Mouse (Mus musculus) layer of hippocampus, postnatal 10 days (tissue): ENCODE data around the gene Adam30. TPM values are rescaled to one million over a fixed set of nuclear protein-coding genes. Genes with fewer than 3 reads are reported as not detected.
"Not testable (repeated sequence)": the region's sequence is repeated elsewhere in the genome, so short reads cannot be mapped to it uniquely, and the experiment has no call there.

Source experiments
- DNase-seq, 2 experiments: peaks; one replicate each; pipeline ENCODE4 v3.0.0; 2021; ENCODE audit warnings: low spot score in 2 of 2
- long read RNA-seq: library from polyadenylated mRNA; stranded (forward); transcript quantifications from one replicate; pipeline ENCODE4 v2.0.0, GENCODE M21; 2023
- total RNA-seq, 2 experiments: library from RNA; stranded (reverse); gene quantifications; 2 replicates each; pipeline ENCODE4 v1.2.3; 2021

The Adam30 gene
- total RNA-seq, result not detected
- long read RNA-seq, result 0 reads

DNA sequence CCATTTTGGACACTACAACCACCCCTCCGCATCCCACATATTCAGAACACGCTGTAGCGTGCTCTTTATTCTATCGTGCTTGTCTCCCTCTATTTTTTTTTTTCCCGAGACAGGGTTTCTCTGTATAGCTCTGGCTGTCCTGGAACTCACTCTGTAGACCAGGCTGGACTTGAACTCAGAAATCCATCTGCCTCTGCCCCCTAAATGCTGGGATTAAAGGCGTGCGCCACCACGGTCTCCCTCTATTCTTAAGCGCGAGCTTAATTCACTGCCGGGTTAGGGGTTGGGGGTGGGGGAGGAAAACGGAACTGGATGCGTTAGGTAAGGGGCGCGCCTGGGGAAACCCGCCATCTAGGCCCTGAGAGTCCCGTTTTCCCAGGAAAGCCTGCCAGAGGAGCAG, at the start of gene Adam30:
TSS of gene Adam30 (plus strand) at position 301 of the 400 bp plus-strand sequence.
- no peak for DNase-seq

DNA sequence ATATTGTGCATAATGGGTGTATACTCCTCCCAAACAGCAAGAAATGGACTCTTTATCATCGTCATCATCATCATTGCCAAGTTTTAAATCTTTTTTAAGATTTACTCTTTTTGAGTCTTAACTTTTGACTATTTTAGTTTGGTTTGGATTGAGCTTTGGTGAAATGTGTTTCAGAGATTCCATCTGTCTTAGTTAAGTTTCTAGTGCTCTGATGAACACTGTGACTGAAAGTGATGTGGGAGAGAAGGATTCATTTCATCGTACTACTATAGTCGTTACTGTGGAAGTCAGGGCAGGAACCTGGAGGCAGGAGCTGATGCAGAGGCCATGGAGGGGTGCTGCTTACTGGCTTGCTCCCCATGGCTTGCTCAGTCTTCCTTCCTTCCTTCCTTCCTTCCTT, 42.2 kb upstream of the Adam30 start:
- DNase-seq, result no peak

DNA sequence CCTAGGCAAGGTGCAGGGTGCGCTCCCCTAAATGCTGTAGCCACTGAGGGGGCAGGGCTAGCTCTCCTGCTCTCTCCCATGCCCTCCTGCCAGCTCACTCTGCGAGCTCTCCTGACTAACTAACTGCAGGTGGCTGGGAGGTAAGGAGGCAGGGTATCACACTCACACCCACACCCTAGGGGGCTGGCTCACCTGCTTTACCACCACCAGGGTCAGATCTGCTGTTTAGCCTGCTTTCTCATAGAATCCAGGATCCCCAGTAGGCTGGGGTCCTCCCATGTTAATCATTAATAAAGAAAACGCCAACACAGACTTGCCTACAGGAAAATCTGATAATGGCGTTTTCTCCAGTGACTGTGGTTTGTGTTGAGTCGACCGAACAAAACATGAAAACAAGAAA, 41.1 kb upstream of the Adam30 start:
- DNase-seq, result no peak

- DNase-seq, result no peak
Observed at GRCm38 (mm10) chr3:98120884-98121283, 39.5 kb upstream of the Adam30 start.

GRCm38 (mm10) chr3:98127775-98128174, 32.7 kb upstream of the Adam30 start:
- DNase-seq, result no peak

GRCm38 (mm10) chr3:98128716-98129115, 31.7 kb upstream of the Adam30 start:
- no peak for DNase-seq

DNA sequence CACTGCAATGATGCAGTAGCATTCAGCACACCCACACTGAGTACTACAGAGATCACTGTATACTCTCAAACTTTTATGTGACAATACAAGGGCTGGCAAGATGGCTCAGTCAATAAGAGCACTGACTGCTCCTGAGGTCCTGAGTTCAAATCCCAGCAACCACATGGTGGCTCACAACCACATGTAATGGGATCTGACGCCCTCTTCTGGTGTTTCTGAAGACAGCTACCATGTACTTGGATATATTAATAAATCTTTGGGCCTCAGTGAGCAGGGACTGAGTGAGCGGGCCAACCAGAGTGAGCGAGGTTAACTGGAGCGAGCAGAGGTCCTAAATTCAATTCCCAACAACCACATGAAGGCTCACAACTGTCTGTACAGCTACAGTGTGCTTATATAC, 28.3 kb upstream of the Adam30 start:
- not testable (repeated sequence) for DNase-seq

DNA sequence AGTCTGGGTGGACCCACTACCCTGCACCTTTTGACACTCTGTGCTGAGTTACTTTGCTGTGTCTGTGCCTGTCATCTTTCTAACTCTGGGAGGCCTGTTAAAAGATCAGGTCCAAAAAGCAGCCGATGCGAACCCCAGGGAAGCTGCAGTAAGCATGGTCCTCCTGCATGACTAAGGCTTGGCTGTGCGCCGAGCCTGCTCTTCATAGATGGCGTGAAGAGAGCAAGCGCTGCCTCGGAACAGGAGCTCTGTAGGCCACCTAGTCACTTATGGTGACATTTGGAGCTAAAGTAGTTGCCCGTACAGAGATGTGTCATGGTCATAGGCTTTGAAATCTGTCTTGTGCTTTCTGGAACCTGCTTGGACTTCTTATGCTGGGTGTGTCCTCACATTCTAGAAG, 27.8 kb upstream of the Adam30 start:
- no peak for DNase-seq

GRCm38 (mm10) chr3:98141456-98141855, 19.0 kb upstream of the Adam30 start:
- no peak for DNase-seq

- no peak for DNase-seq
Observed at GRCm38 (mm10) chr3:98142862-98143261, 17.6 kb upstream of the Adam30 start.

DNA sequence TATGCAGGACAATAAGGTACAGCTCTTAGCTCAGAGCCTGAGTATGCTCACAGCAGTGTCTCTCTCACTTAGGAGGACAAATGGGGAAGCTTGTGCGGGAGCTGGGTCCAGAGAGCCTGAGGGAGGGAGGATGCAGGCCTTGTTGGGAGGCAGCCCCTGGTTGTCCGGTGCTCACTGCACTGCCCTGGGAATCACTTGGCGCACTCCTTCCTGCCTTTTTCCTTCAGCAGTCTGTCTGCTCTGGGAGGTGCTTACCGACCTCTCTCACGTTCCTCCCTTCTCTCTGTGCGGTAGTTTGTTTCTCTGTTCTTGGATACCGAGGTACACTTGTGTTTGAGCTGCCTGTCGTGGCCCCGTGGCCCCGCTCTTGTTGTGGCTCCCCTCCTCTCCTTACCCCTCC, 15.2 kb upstream of the Adam30 start:
- no peak for DNase-seq

- no peak for DNase-seq
Observed at GRCm38 (mm10) chr3:98146471-98147410, 13.7 kb upstream of the Adam30 start.

GRCm38 (mm10) chr3:98147706-98148105, 12.7 kb upstream of the Adam30 start:
- DNase-seq, result no peak

- DNase-seq, result no peak
Observed at GRCm38 (mm10) chr3:98149881-98150280, 10.5 kb upstream of the Adam30 start.

DNA sequence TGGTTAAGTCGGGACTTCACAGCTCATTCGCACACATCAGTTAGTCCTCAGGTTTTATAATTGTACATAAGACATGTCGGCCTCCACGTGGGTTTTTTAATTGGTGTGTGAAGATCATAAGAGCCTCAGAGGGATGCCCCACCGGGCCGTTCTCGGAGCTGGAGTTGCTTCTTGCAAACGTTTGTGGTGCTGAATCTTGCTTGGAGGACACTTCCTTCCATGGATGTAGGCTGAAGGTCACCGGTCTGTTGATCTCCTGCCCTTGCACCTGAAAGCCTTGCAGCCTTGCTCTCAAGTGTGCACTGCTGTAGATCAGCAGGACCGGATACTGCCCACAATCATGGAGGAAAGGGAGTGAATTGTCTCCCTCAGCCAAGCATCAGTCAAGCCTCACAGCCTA, 9.4 kb upstream of the Adam30 start:
- peak in 1 of 2 experiments; percentile 6 for DNase-seq

GRCm38 (mm10) chr3:98153460-98153859, 7.0 kb upstream of the Adam30 start:
- DNase-seq, result no peak

DNA sequence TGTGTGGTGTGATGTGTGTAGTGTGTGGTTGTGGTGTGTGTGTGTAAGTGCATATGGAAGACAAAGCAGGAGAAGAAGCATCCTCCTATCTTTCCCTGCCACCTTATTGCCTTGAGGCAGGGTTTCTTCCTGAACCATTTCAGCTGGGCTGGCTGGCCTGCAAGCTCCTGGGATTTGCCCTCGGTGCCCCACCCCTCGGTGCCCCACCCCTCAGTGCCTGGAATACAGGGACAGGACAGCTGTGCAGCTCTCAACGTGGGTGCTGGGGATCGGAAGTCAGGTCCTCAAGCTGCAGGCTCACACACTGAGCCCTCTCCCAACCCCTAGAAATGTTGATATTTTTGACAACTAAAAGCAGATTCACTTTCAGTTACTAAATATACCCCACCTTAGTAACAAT, 4.3 kb upstream of the Adam30 start:
- DNase-seq, result no peak

DNA sequence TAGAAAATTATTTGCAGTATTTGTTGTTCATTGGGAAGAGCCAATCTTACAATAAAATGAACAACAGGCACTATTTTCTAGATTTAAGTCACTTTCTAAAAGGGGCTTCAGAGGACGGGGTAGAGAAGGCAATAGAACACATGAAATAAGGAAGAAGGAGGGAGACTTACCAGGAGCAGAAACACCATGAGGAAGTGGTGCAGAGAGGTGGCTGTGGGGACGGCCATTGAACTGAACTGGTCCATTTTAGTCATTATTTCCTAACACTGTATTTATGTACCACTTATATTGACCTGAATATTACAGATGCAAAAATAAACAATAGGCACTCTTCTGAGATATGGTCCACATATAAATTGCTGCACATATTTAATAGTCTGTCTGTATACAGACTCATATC, 3.4 kb upstream of the Adam30 start:
- DNase-seq, result no peak

DNA sequence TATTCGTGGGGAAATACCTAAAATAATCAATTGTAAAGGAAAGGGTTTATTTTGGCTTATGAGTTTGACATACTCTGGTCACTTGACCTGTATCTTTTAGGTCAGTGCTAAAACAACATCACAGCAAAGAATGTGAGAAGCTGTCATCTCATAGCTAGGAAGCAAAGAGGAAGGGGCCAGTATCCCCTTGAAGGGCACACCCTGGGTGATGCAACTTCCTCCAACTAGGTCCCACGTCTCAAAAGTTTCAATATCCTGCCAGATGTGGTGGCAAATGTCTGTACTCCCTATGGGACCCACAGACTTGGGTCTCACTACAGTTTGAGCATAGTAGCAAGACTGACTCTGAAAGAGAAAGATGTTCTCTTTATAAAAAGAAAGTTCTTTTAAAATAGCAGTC, 2.8 kb upstream of the Adam30 start:
- no peak for DNase-seq

DNA sequence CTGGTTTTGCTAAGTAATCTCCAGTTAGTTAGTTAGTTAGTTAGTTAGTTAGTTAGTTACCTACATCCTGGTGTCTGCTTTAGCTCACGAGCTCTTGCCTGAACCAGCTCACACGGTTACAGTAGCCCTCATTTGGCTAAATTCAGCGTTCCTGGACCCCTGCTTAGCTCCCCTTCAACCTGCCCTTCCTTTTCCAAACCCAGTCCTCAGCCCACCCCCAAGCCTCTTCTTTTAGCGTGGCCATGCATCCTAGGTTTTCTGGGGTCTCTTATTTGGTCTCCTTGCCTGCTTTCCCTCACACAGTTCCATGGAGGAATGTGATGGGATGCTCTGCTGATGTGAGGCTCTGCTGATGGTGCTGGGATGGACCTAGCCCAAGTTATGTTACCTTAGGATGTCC, 1.8 kb upstream of the Adam30 start:
- no peak for DNase-seq

DNA sequence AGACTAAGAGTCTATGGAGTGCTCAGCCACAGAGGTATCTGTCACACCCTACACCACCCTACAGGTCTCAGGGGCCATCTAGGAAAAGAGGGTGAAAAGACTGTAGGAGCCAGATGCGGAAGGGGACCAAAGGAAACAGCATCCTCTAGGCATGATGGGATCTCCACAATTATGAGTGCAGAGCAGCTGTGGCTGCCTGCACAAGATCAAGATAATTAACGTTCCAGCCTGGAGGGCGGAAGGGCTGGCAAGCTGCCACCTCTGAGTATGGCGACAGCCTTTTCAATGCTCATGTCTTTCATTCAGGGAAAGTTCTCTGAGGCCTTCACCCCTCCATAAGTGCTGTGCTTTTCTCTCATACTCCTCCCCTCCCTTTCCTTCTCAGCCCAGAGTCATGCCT, 1.1 kb upstream of the Adam30 start:
- no peak for DNase-seq

- DNase-seq, result peak; percentile 53 to 70
Observed at GRCm38 (mm10) chr3:98178340-98178739, 17.9 kb downstream of the Adam30 start.

DNA sequence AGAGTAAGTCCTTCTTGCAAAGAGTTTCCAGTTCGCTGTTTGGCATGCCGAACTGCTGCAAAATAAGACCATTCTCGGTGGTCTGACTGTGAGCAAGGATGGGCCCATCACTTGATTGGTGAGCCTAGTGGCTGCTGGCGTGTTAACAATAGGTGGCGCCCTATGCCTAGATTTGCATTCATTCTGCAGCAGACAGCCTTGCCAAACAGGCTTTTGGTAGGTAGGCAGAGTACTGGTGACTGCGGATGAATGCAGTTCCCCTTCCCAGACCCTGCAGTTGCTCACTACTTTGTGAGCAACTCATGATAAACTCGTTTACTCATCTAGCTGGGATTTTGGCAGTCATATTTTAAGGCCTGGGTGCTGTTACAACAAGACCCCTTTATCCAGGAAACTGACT, 20.4 kb downstream of the Adam30 start:
- peak; percentile 49 to 72 for DNase-seq
